Mouse (Mus musculus) brain, embryonic 14.5 days (tissue): Measurements from ENCODE around the gene Vmn2r55.
"Not testable (repeated sequence)": the region's sequence is repeated elsewhere in the genome, so short reads cannot be mapped to it uniquely, and the experiment has no call there.

Experiments
- CTCF ChIP-seq: fragments of 200-500 bp; IDR thresholded peaks from 2 replicates; pipeline ENCODE4 v1.5.1; 2012; ENCODE audit warnings: inconsistent platforms, mild to moderate bottlenecking, moderate library complexity, borderline replicate concordance; ENCODE audit not compliant: insufficient read depth, insufficient read length; ENCODE audit errors: extremely low read depth
- POLR2A ChIP-seq: fragments of 200-500 bp; IDR thresholded peaks from 2 replicates; pipeline ENCODE4 v1.6.1; 2012; ENCODE audit warnings: mild to moderate bottlenecking, inconsistent platforms, borderline replicate concordance; ENCODE audit not compliant: poor library complexity, insufficient read depth, insufficient read length, severe bottlenecking; ENCODE audit errors: extremely low read depth

DNA sequence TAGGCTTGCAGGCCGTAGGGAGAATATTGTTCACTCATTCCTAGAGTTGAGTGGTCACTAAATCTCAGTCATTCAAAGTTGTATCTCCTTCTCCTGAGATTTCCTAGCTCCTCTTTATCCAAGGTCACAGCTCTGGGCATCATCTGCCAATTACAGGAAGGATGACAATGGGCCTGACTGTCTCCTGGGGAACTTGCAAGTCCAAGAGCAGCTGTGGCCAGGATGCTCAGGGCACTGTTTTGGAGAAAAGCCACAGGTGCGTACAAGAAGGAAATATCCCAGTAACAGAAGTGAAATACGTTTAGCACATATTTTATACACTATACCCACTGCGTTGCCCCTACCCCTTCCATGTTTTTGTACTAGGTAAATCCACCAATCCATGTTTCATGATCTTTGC lies 44.6 kb downstream of the Vmn2r55 start, which contains the start of gene Vmn2r54:
- TF ChIP-seq CTCF, POLR2A: not testable (repeated sequence)
